Mouse (Mus musculus) left cerebral cortex, postnatal 14 days (tissue): ENCODE measurements around the gene Gk. TPM values are rescaled to one million over a fixed set of nuclear protein-coding genes. Genes with fewer than 3 reads are reported as not detected.

Experiments
- DNase-seq, 2 experiments: peaks; one replicate each; pipeline ENCODE4 v3.0.0; 2021 to 2022; ENCODE audit warnings: low spot score in 2 of 2, mixed read lengths in 1 of 2
- intact Hi-C: fragments of 180-260 bp; cut with DNase I; formaldehyde crosslinking; loops from one replicate; pipeline ENCODE4 v1.15.1; 2025
- long read RNA-seq, 2 experiments: library from polyadenylated mRNA; stranded (forward); transcript quantifications; one replicate each; pipeline ENCODE4 v2.0.0; 2021
- total RNA-seq, 2 experiments: library from RNA; stranded (reverse); gene quantifications; 2 replicates each; pipeline ENCODE4 v1.2.3; 2021

The Gk gene
- 10 to 100 TPM; 22.7 to 29.2 TPM for total RNA-seq
- long read RNA-seq, experiment 1, full-length matches to known transcripts = 10 of 15 reads
- long read RNA-seq, experiment 1, partial matches to known transcripts = 1 of 15 reads
- long read RNA-seq, experiment 1, other reads (novel, unspliced or antisense) = 4 of 15 reads
- long read RNA-seq, experiment 2, full-length matches to known transcripts = 9 of 16 reads
- long read RNA-seq, experiment 2, partial matches to known transcripts = 1 of 16 reads
- long read RNA-seq, experiment 2, other reads (novel, unspliced or antisense) = 6 of 16 reads

DNA sequence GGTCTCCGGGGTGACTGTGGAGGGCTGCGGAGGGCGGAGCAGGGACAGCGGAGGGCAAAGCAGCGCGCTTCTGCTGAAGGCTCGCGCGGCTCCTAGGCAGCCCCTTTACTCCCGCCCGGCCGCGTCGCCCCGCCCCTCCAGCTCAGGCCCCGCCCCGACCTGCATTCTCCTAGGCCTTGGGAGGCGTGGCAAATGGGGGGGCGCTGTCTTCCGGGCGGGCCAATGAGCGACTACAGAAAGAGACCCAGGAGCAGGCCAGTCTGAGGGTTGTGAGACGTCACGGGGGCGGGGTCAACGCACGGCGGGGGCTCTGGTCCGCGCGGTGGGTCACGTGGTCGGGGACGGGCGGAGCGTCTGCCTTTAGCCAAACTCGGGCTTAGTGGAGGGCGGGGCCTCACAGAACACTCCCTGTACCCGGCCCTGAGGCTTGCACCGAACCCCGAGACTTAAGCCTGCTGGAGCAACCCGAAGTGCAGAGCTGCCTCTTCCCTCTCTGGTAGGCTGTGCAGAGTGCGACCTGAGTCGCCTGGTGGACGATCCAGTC lies at the start of gene Gk:
Gk (minus strand) TSS at position 276 of the 544 bp plus-strand sequence.
- intact Hi-C loops = no loop called here
- DNase-seq = peak; percentile 96

DNA sequence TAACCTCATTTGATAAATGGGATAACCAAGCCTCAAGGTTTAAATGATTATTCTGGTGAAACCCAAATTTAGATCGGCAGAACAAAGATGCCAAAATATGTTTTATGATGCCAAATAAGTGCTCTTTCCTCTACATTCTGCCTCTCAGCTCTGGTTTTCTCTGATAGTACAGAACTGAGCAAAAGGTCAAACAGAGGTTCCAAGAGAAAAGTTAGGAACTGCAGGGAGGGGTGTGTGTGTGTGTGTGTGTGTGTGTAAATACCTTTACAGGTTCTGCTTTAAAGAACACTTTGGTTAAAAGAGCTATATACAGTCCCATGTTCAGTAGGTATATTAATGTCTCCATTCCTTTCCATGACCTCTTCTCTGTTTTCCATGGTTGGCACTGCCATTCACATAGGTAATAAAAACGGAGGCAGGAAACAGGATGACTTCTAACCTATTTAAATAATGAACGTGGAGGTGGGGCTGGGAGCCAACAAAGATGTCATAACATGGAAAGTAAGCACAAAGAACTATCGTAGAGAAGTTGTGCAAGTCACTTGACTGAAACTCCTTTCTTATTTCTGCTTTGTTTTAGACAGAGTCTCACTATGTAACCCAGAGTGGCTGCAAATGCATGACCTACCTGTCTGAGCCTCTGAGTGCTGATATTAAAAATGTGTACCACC lies 28.2 kb upstream of the Gk start:
- intact Hi-C loops = no loop called here
- DNase-seq = no peak

- no peak for DNase-seq
- intact Hi-C loops = no loop called here
These were observed 26.4 kb upstream of the Gk start for GRCm38 (mm10) chrX:85803006-85803405.

DNA sequence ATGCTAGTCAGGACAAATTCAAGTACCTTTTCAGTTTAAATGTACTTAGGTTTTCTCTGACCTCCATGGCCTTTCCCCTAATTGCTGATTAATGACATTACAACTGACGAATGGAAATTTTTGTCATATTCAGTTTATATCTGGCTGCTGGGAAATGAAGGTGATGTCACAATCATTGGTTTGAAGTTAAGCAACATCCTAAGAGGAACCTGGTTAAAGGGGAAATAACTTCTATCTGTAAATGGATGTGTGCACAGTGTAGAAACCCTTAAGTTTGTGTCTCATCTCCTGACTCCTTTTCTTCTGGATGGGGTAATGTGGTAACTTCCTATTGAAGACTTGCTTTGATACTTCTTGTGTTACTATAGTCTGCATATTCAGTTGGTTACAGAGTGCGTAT lies 20.8 kb upstream of the Gk start:
- intact Hi-C loops = no loop called here
- DNase-seq = no peak

DNA sequence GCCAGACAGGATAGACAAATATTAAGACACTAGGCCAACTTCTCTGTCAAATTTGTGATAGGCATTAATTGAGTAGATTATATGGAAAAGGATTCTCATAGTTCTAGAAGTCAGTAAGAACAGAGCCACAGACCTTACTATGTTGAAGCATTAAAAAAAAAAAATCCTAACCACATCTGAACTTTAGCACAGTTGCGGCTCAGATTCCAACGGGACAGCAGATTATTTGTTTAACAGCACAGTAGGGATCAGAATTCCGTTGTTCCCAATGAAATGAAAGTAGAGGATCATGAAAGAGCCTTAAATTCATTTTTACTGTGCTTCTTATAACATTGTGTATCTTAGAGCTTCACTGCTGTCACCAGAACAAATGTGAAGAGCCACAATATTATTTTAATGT lies 1.7 kb upstream of the Gk start:
- intact Hi-C loops = no loop called here
- DNase-seq = no peak

- intact Hi-C loops = no loop called here
- DNase-seq = no peak
These were observed 522 bp upstream of the Gk start for GRCm38 (mm10) chrX:85777141-85777540.

DNA sequence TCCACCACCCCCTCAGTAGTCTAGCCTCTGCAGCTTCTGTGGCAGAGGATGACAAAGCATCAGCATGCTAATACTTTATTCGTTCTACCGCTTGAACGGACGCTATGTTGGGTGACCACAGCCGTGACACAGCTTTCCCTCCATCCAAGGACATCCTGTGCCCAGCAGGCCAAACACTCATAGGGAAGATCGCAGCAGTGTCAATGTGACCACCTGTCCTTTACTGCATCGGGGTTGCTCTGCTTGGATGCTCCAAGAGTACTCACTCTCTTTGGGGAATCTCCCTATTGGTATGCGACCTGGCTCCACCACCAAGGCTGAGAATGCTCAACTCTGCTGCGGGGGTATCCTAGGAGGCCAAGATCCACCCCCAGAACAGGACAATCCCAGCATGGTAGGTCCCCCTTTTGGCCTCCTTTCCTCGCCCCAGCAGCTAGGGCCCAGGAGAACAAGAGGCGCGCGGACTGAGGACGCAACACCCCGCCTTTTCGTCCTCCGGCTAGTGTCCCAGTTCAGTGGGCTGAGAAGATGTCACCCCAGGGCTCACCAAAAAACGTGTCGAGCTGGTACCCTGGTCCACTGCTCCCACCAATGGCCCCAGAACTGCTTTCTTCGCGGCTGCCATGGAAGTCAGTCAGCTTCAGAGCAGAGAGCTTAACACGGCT lies 608 bp downstream of the Gk start:
- intact Hi-C loops = no loop called here
- DNase-seq = peak in 1 of 2 experiments; percentile 8

DNA sequence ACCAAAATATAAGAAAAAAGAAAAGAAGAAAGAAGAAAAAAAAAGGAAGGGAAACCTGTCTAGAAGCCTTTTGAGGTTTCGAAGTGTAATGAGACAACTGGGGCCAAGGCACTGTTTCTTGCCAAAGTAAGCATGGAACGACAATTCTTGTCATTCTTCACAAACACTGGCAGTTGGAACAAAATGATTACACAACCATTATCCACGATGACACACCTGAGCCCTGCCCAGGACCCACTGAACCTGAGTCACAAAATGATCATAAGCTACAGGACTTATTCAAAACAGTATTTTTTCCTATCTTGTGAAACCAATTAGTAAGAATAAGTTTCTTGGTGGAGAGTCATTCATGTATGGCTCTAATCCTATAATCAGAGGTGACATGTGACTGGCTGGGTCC lies 5.3 kb downstream of the Gk start:
- intact Hi-C loops = no loop called here
- DNase-seq = no peak

DNA sequence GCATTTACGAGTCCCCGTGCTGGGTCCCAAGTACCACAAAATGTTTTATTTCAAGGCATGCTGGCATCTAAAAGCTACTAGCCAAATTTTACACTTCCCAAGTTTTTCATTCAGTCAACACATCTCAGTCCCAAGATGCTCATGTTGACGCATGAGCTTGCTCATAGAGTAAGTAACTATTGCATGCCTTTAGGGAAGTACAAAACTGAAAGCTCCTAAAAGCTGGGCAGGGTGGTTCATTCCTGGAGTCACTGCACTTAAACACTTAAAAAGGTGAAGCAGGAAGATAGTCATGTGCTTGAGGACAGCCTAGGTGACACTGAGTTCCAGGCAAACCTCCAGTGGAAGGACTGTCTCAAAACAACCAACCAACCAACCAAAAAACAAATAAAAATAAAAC lies 5.9 kb downstream of the Gk start:
- DNase-seq = no peak
- intact Hi-C loops = no loop called here

DNA sequence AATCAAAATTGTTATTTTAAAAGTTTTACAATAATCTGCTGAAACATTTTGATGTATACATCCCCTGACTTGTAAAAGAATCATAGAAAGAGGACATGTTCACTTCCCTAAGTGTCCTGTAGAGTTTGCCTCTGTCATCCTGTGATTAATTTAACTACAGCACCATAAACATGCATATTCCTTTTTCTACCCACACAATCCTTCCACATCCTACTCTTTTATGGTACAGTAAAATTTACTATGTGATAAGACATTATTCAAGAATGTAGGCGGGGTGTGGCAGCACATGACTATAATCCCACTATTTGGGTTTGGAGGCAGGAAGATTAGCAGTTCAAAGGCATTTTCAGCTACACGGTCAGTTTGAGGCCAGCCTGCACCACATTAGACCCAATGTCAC lies 8.0 kb downstream of the Gk start:
- no peak for DNase-seq
- intact Hi-C loops = no loop called here

GRCm38 (mm10) chrX:85756005-85756404 lies 20.6 kb downstream of the Gk start:
- no peak for DNase-seq
- intact Hi-C loops = no loop called here

DNA sequence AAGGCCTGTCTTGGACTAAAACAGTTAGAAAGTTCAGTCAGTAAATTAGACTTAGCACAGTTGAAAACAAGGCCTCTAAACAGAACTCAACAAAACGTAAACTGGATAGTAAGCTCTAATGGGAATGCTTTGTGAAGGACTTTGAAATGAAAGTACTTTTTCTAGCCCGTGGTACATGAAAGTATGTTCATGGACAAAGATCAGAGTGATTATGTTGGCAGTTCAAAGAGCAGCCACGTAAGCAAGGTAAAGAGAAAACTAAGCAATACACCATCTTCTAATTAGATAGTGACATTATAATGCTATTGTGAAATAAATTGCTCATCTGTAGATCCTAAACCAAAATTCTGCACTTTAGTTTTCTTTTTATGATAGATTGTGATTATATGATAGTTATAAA lies 32.8 kb downstream of the Gk start:
- intact Hi-C loops = no loop called here
- no peak for DNase-seq

GRCm38 (mm10) chrX:85733228-85733627 lies 43.4 kb downstream of the Gk start:
- intact Hi-C loops = no loop called here
- no peak for DNase-seq

DNA sequence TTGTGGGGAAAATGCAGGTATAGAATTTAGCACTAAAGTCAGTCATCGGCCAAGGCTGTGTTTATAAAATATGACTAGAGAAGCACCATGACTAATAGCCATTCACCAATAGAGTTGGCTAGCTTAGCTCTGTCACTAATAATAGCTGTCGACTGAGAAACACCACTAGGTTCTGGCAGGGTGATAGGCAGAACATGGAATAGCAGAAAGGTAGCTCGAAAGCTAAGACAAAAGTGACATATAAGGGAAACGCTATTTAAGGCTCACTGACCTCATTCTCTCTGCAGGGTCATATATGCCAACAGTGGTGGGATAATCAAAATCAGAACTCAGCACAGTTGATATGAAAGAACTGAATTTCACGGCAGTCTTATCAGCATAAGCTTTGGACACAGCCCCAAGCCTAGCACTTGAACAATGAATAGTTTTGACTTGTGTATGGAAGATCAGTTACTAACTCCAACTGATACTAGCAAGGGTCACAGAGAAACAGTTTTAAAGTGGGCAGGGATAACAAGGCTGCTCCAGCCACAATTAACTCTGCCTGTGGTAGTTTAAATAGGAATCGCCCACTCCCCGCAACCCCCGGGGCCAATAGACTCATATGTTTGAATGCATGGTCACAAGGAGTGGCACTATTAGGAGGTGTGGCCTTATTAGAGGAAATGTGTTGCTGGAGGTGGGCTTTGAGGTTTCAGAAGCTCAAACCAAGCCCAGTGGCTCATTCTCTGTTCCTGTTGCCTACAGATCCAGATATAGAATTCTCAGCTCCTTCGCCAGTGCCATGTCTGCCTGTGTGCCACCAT lies 45.3 kb downstream of the Gk start:
- DNase-seq = no peak

DNA sequence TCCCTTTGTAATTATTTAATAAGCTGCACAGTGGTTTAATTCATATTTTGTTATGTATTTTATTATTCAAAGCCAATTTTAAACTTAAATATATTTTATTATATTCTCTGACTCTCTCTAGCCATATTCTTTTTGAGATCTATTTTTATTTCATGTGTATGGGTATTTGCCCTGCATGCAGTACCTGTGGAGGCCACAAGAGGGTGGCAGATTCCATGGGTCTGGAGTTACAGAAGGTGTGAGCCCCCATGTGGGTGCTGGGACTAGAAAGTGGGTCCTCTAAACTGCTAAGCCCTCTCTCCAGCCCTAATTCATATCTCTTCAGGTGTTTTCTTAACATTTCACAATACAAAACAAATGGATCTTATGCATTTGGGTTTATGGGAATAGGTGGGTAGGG lies 55.4 kb downstream of the Gk start:
- no peak for DNase-seq
- intact Hi-C loops = no loop called here

More for the DNA sequence above, 45.3 kb downstream of the Gk start:
- intact Hi-C loops = no loop called here

- intact Hi-C loops = no loop called here
- DNase-seq = no peak
These were observed 66.2 kb downstream of the Gk start for GRCm38 (mm10) chrX:85710399-85710798.

DNA sequence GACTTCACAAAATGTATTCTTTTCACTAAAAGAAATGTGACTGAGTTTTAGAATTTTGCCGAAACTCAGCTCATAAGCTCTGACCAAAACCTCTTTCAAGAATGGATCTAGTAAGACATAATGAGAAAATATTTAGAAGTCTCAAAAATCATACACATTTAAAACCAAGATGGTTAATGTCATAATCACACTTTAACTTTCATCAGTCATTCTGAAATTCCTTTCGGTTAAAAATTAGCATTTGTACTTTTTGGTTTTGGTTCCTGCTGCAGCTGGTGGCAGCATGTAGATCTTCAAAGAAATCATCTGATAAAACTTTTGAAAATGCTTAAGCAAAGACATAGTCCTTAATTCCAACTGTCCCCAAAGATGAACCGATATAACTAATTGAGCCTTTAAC lies 70.9 kb downstream of the Gk start:
- intact Hi-C loops = no loop called here
- no peak for DNase-seq

GRCm38 (mm10) chrX:85683723-85684122 lies 92.9 kb downstream of the Gk start:
- DNase-seq = no peak
- intact Hi-C loops = no loop called here

GRCm38 (mm10) chrX:85682125-85682524 lies 94.5 kb downstream of the Gk start:
- intact Hi-C loops = no loop called here
- DNase-seq = no peak

DNA sequence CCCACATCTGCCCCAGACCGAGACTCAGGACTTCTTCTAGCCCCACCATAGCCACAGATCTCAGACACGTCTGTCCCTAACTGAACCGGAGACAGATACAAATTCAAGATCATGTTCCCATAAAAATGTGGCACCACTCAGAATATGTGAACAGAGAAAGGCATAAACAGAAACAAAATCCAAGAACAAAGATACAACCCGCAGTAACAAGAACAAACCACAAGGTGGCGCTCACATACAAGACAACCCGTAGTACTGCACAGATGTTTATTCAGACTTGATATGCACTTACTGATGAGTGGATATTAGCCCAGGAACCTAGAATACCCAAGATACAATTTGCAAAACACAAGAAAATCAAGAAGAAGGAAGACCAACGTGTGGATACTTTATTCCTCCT lies 99.8 kb downstream of the Gk start:
- DNase-seq = peak; percentile 45 to 55
- intact Hi-C loops = loop anchor here (5.0 kb wide), 2 partner anchors 200 to 240 kb away; no protein-coding TSS in a partner anchor
